Mouse (Mus musculus) cerebellum, adult 2 months (tissue): Measurements from ENCODE around the gene Flot2. TPM values are rescaled to one million over a fixed set of nuclear protein-coding genes. Genes with fewer than 3 reads are reported as not detected.

Experiments used
- DNase-seq, 2 experiments: peaks; one replicate each; pipeline ENCODE4 v3.0.0; 2021
- H3K27ac ChIP-seq: fragments of 200-500 bp; 2 replicates; pipeline ENCODE4 v1.5.1; 2012; ENCODE audit warnings: low read length, control low read depth, inconsistent platforms; ENCODE audit not compliant: insufficient read depth
- H3K27me3 ChIP-seq: fragments of 200-500 bp; 2 replicates; pipeline ENCODE4 v1.6.1; 2012; ENCODE audit warnings: inconsistent platforms, mild to moderate bottlenecking, low read length, moderate library complexity; ENCODE audit not compliant: control insufficient read depth, insufficient read depth
- H3K4me1 ChIP-seq: fragments of 200-500 bp; 2 replicates; pipeline ENCODE4 v1.6.1; 2011; ENCODE audit warnings: low read length; ENCODE audit not compliant: control insufficient read depth, insufficient read depth
- H3K4me3 ChIP-seq: fragments of 200-500 bp; replicated peaks from 2 replicates; pipeline ENCODE3; 2011; ENCODE audit warnings: mild to moderate bottlenecking, low read depth, low read length, control low read depth; ENCODE audit not compliant: insufficient read depth
- CTCF ChIP-seq: fragments of 200-500 bp; IDR thresholded peaks from 2 replicates; pipeline ENCODE4 v1.5.1; 2011; ENCODE audit warnings: low read depth, mild to moderate bottlenecking, control low read depth, low read length, moderate library complexity, borderline replicate concordance; ENCODE audit not compliant: insufficient read depth
- POLR2A ChIP-seq: fragments of 200-500 bp; IDR thresholded peaks from 2 replicates; pipeline ENCODE4 v1.6.1; 2011; ENCODE audit warnings: low read length, control low read depth, borderline replicate concordance; ENCODE audit not compliant: insufficient read depth
- WGBS: fragments of 180-500 bp; shearing (Covaris S2); methylation state at CpG from one replicate; pipeline ENCODE4 v1.1.7; 2018; 5-methylcytosine and 5-hydroxymethylcytosine counted together
- polyA plus RNA-seq: library from polyadenylated mRNA; depleted of rRNA; stranded (reverse); fragments of >200 nt; gene quantifications from 2 replicates; pipeline ENCODE4 v1.2.3, GENCODE M21; 2012

The Flot2 gene
- polyA plus RNA-seq, 1 experiment: 134 TPM

DNA sequence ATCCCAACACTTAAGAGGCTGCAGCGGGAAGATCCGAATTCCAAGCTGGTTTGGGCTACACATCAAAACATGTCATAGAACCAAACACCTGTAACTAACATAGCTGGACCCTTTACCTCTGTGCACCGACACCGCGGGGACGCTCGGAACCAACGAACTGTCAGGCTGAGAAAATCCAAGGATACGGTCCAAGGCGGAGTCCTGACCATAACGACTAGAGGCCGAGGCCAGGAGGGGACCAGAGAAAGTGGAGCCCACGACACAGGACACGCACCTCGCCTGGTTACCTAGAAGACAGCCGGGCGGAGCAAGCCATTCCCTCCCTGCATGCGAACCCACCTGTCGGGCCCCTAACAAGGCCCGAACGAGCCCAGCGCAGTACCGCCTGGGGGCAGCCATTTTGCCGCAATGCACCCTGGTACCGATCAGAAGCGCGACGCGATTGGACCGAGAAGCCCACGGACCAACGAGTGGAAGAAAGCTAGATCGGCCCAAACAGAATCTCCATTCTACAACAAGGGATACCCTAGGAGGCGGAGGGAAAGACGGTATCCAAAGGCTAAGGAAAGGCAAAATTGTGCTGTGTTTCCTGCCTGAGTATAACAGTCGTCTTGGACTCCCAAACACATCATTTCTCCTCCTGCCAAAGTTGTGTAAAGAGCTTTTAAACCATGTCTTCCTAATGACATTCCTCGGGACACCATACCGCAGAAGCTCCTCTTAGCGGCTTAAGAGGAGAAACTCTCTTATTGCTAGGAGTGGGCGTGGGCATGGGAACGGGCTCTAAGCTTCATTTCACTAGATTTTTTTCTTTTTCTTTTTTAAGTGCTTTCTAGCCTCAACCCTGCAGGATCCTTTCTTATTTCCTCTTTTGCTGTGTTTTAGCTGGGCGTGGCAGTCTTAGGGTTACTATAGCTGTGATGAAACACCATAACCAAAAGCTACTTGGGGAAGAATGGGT, 42.5 kb downstream of the Flot2 start, which contains the start of gene Eral1:
TSS of gene Eral1 (minus strand) at position 423 of the 961 bp plus-strand sequence.
- Histone ChIP-seq H3K4me1 (no peaks in the 10 kb centered on the region), H3K4me3 (peak within 1 kb of the TSS; percentile 76), H3K27ac (no peak within 1 kb of the TSS), H3K27me3 (no peaks in the 10 kb centered on the region)
- under 1% methylated on average over 42 of the region's 42 CpGs for WGBS
- DNase-seq: peak; percentile 86 to 87
- TF ChIP-seq POLR2A (peak; percentile 84), CTCF (no peak)

DNA sequence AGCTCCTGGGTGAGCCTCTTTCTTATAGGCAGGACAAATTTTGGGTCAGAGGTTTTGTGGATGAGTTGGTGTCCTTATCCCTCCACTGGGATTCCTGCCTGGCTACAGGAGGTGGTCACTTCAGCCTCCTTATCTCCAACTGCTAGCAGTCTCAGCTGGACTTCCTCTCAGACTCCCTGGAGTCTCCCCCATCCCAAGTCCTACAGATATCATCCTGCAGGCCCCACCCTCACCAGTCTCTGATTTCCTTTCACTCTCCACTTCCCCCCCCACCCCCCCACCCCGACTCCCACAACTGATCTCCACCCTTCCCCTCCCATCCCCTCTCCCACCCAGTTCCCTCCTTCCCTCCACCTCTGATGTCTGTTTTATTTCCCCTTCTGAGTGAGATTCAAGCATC, 45.9 kb downstream of the Flot2 start:
- no peaks in the 10 kb centered on the region for H3K27me3 ChIP-seq
- TF ChIP-seq POLR2A (no peak), CTCF (no peak)
- H3K27ac ChIP-seq: no peak overlapping the region
- WGBS: 33% methylated on average over 1 of the region's 1 CpGs
- H3K4me1 ChIP-seq: no peaks in the 10 kb centered on the region
- no peak overlapping the region for H3K4me3 ChIP-seq
- no peak for DNase-seq

DNA sequence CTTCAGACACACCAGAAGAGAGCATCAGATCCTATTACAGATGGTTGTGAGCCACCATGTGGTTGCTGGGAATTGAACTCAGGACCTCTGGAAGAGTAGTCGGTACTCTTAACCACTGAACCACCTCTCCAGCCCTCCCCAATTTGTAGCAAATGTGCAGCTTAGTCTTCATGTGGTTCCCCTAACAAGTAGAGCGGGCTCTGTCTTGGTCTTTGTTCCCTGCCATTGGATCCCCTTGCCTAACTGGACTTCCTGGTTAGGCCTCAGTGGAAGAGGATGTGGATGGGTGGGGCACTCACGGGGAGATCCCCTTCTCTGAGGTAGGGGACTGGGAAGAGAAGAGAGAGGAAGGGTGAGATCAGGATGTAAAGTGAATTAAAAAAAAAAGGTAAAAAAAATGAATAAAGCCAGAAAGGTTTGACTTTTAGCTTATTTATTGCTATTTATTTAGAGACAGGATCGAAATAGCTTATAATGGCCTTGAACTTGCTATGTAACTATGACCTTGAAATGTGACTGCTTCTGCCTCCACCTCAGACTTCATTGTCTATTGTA, 49.3 kb downstream of the Flot2 start:
- TF ChIP-seq POLR2A (no peak), CTCF (no peak)
- Histone ChIP-seq H3K4me1 (no peaks in the 10 kb centered on the region), H3K4me3 (no peak overlapping the region), H3K27me3 (no peaks in the 10 kb centered on the region), H3K27ac (no peak overlapping the region)
- WGBS: 79% methylated on average over 4 of the region's 4 CpGs
- DNase-seq: no peak

DNA sequence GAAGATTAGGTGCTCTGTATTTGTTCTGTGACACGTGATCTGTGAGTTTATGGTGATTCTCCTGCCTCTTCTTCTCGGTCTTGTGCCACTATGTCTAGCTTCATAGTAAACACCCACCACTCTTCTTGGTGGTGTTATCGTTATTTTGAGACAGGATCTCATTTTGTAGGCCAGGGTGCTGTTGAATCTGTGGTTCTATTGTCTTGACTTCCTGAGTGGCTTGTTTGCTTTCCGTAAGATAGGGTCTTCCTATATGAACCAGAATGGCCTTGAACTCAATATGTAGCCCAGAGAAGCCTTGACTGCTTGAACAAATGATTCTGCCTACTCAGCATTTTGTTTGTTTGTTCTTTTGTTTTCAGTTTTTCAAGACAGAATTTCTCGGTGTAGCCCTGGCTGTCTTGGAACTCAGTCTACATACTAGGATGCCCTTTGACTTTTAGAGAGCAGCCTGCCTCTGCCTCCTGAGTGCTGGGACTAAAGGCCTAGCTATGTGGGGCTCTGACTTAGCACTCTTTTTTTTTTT, 50.1 kb downstream of the Flot2 start:
- Histone ChIP-seq H3K27me3 (no peaks in the 10 kb centered on the region), H3K4me1 (no peaks in the 10 kb centered on the region), H3K27ac (no peak overlapping the region), H3K4me3 (no peak overlapping the region)
- TF ChIP-seq POLR2A: no peak
- TF ChIP-seq CTCF: no peak
- DNase-seq: no peak
- WGBS: 83% methylated on average over 5 of the region's 5 CpGs

DNA sequence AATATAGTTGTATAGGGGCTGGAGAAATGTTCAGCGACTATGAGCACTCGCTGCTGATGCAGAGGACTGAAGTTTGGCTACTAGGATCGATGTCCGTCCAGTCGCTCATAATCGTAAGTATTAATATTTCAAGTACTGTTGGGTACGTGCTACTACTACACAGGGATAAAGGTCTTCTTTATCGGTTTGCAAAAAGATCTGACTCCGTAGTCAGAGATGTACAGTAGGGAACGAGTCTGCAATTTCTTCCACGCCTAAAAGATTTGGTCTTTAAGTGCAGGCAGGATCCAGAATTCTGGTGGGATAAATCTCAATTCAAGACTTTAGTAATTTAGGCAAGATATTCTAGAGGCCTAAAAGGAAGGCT, 56.4 kb downstream of the Flot2 start:
- WGBS: 44% methylated on average over 11 of the region's 11 CpGs
- no peak for DNase-seq
- H3K4me1 ChIP-seq: peaks cover 2% of the 10 kb centered on the region; the same call in 1 of the 2 replicates
- no peak for TF ChIP-seq CTCF
- no peak for TF ChIP-seq POLR2A
- H3K27ac ChIP-seq: peak overlapping the region; percentile 24
- no peaks in the 10 kb centered on the region for H3K27me3 ChIP-seq
- H3K4me3 ChIP-seq: peak overlapping the region; percentile 77

DNA sequence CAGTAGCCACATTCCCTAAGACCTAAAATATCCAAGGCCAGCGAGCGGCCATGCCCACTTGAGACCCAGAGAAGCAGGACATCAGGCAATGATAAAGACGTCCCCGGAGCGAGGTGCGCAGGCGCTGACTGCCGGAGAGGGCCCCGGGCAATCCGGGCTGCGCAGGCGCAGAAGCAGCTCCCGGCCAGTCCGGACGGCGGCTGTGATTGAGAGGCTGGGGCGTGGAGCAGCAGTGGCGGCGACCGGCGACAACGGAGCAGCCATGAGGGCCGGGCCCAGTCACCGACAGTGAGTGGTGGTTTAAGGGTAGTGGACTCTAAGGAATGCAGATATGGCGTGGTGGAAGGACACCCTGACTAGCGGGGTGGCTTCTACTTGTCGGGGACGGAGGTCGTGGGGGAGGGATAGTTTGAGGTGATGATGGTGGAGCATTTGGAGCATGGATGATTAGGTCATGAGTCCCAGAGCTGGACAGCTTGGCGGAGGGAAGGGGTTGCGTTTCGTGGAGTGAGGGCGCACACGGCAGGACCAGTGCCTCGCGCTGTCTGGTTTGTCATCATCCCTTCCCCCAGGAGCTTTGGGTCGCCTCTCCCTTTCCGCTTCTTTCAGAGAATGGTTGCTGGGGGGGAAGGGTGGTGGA, 56.9 kb downstream of the Flot2 start, which contains the start of gene Fam222b:
TSS of gene Fam222b (plus strand) at position 157 of the 640 bp plus-strand sequence.
- DNase-seq: peak; percentile 94
- peaks cover 2% of the 10 kb centered on the region; the same call in 1 of the 2 replicates for H3K4me1 ChIP-seq
- H3K4me3 ChIP-seq: peak within 1 kb of the TSS; percentile 77
- H3K27ac ChIP-seq: peak within 1 kb of the TSS; percentile 24
- no peaks in the 10 kb centered on the region for H3K27me3 ChIP-seq
- WGBS: under 1% methylated on average over 38 of the region's 38 CpGs
- TF ChIP-seq CTCF (no peak), POLR2A (peak; percentile 81)

DNA sequence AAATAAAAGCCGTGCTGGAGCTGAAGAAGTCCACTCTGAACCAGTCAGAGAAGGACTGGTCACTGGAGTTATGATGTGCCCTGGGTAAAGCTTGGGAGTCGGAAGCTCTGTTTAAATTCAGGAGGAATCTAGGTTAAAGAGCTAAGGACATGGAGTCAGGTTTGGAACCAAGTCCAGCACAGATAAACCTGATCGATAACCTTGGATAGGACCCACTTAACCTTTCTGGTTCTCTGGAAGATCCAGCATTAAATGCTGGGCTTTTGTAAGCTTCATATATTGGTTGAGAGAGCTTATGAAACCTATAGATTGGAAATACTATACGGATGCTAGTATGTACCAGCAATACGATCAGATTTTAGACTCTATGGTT, 57.4 kb downstream of the Flot2 start:
- TF ChIP-seq CTCF (no peak), POLR2A (no peak)
- H3K27ac ChIP-seq: no peak overlapping the region
- peaks cover 2% of the 10 kb centered on the region; the same call in 1 of the 2 replicates for H3K4me1 ChIP-seq
- no peak for DNase-seq
- peak overlapping the region; percentile 77 for H3K4me3 ChIP-seq
- 8% methylated on average over 5 of the region's 5 CpGs for WGBS
- no peaks in the 10 kb centered on the region for H3K27me3 ChIP-seq
